Mouse (Mus musculus): ENCODE data around the gene Hoxd12.

GRCm38 (mm10) chr2:74691995-74692807 is 17.4 kb downstream of the Hoxd12 start:
- TF ChIP-seq CTCF (IDR thresholded peaks at IDR 0.05; ENCODE audit: borderline replicate concordance, insufficient read depth, low read length) = no peak
- TF ChIP-seq POLR2A (IDR thresholded peaks at IDR 0.05; ENCODE audit: low read depth, low read length) = 0 out of 2 replicates have a peak, but pooled peaks have one; percentile 1
